Mouse (Mus musculus): ENCODE measurements around the gene Arpp21.

Gene Arpp21

GRCm38 (mm10) chr9:112235696-112236397 is at the start of gene Arpp21:
Gene Arpp21 (minus strand): TSS chr9:112235938.
- DNase-seq (ENCODE audit: extremely low spot score, low read depth, low spot score) = no peak

- no peak for DNase-seq (ENCODE audit: extremely low spot score, low read depth, low spot score)
These were observed 36.8 kb upstream of the Arpp21 start for GRCm38 (mm10) chr9:112272426-112272969.

- no peak for DNase-seq (ENCODE audit: extremely low spot score, low read depth, low spot score)
These were observed 29.4 kb upstream of the Arpp21 start for GRCm38 (mm10) chr9:112264982-112265641.

- DNase-seq (ENCODE audit: extremely low spot score, low read depth, low spot score) = no peak
These were observed 26.5 kb upstream of the Arpp21 start for GRCm38 (mm10) chr9:112261986-112262901.

- DNase-seq (ENCODE audit: extremely low spot score, low read depth, low spot score) = no peak
These were observed 25.8 kb upstream of the Arpp21 start for GRCm38 (mm10) chr9:112261556-112261955.

GRCm38 (mm10) chr9:112260696-112261095 is 25.0 kb upstream of the Arpp21 start:
- no peak for DNase-seq (ENCODE audit: extremely low spot score, low read depth, low spot score)

- DNase-seq (ENCODE audit: extremely low spot score, low read depth, low spot score) = no peak
These were observed 22.8 kb upstream of the Arpp21 start for GRCm38 (mm10) chr9:112258560-112258959.

- DNase-seq (ENCODE audit: extremely low spot score, low read depth, low spot score) = no peak
These were observed 20.2 kb upstream of the Arpp21 start for GRCm38 (mm10) chr9:112255971-112256370.

GRCm38 (mm10) chr9:112253730-112254129 is 18.0 kb upstream of the Arpp21 start:
- no peak for DNase-seq (ENCODE audit: extremely low spot score, low read depth, low spot score)

GRCm38 (mm10) chr9:112251857-112252256 is 16.1 kb upstream of the Arpp21 start:
- DNase-seq (ENCODE audit: extremely low spot score, low read depth, low spot score) = no peak

GRCm38 (mm10) chr9:112251339-112251738 is 15.6 kb upstream of the Arpp21 start:
- no peak for DNase-seq (ENCODE audit: extremely low spot score, low read depth, low spot score)

- no peak for DNase-seq (ENCODE audit: extremely low spot score, low read depth, low spot score)
These were observed 14.0 kb upstream of the Arpp21 start for GRCm38 (mm10) chr9:112249753-112250152.

GRCm38 (mm10) chr9:112247183-112247582 is 11.4 kb upstream of the Arpp21 start:
- no peak for DNase-seq (ENCODE audit: extremely low spot score, low read depth, low spot score)

GRCm38 (mm10) chr9:112238168-112238567 is 2.4 kb upstream of the Arpp21 start:
- DNase-seq (ENCODE audit: extremely low spot score, low read depth, low spot score) = no peak

GRCm38 (mm10) chr9:112236551-112236950 is 813 bp upstream of the Arpp21 start:
- no peak for DNase-seq (ENCODE audit: extremely low spot score, low read depth, low spot score)

GRCm38 (mm10) chr9:112235041-112235695 is 570 bp downstream of the Arpp21 start:
- DNase-seq (ENCODE audit: extremely low spot score, low read depth, low spot score) = no peak

- no peak for DNase-seq (ENCODE audit: extremely low spot score, low read depth, low spot score)
These were observed 1.2 kb downstream of the Arpp21 start for GRCm38 (mm10) chr9:112234505-112235024.

- DNase-seq (ENCODE audit: extremely low spot score, low read depth, low spot score) = no peak
These were observed 1.8 kb downstream of the Arpp21 start for GRCm38 (mm10) chr9:112233822-112234504.

GRCm38 (mm10) chr9:112233378-112233777 is 2.4 kb downstream of the Arpp21 start:
- no peak for DNase-seq (ENCODE audit: extremely low spot score, low read depth, low spot score)
